Mouse (Mus musculus) myocyte (in vitro differentiated cells): ENCODE results near the gene Ergic1. TPM values are rescaled to one million over a fixed set of nuclear protein-coding genes. Genes with fewer than 3 reads are reported as not detected.
A peak's percentile ranks its signal among the peaks of the same experiment; 100 is the strongest.

Experiments
- H3K27me3 ChIP-seq: one replicate; pipeline ENCODE4 v1.6.1; 2011; ENCODE audit not compliant: control insufficient read depth, insufficient read depth, insufficient read length
- H3K36me3 ChIP-seq: one replicate; pipeline ENCODE4 v1.6.1; 2011; ENCODE audit not compliant: control insufficient read depth, insufficient read depth
- H3K4me2 ChIP-seq: one replicate; pipeline ENCODE4 v1.6.1; 2011; ENCODE audit warnings: low read depth, control low read depth
- H3K4me3 ChIP-seq: one replicate; pipeline ENCODE4 v1.5.1; 2011; ENCODE audit warnings: mild to moderate bottlenecking, control low read depth, moderate library complexity
- H3K79me2 ChIP-seq: one replicate; pipeline ENCODE4 v1.6.1; 2011; ENCODE audit not compliant: control insufficient read depth, insufficient read depth
- H3ac ChIP-seq: one replicate; pipeline ENCODE4 v1.6.1; 2011; ENCODE audit not compliant: control insufficient read depth, insufficient read length
- CEBPB ChIP-seq: IDR thresholded peaks from 2 replicates; pipeline ENCODE4 v1.6.1; 2011; ENCODE audit warnings: mild to moderate bottlenecking, moderate library complexity; ENCODE audit not compliant: poor library complexity, insufficient read depth, severe bottlenecking
- E2F4 ChIP-seq: IDR thresholded peaks from one replicate; pipeline ENCODE4 v1.6.1; 2011; ENCODE audit warnings: mild to moderate bottlenecking, control low read depth, moderate library complexity; ENCODE audit not compliant: insufficient read depth
- MAX ChIP-seq: IDR thresholded peaks from one replicate; pipeline ENCODE4 v1.6.1; 2011; ENCODE audit warnings: low read depth, mild to moderate bottlenecking, control low read depth
- MYOD1 ChIP-seq, 3 experiments: IDR thresholded peaks; one replicate each; pipeline ENCODE4 v1.6.1; 2011; ENCODE audit warnings: control low read depth in 2 of 3, low read depth in 2 of 3, mild to moderate bottlenecking in 2 of 3, moderate library complexity in 1 of 3; ENCODE audit not compliant: insufficient read length in 2 of 3, control insufficient read depth in 1 of 3
- MYOG ChIP-seq, 3 experiments: IDR thresholded peaks; one replicate each; pipeline ENCODE4 v1.6.1; 2011; ENCODE audit warnings: control low read depth in 2 of 3, low read depth in 2 of 3, mild to moderate bottlenecking in 2 of 3; ENCODE audit not compliant: insufficient read length in 2 of 3, control insufficient read depth in 1 of 3, insufficient read depth in 1 of 3
- POLR2A ChIP-seq: IDR thresholded peaks from one replicate; pipeline ENCODE4 v1.6.1; 2011; ENCODE audit warnings: low read depth, mild to moderate bottlenecking, control low read depth, moderate library complexity; ENCODE audit not compliant: insufficient read length
- POLR2AphosphoS2 ChIP-seq: IDR thresholded peaks from one replicate; pipeline ENCODE4 v1.6.1; 2011; ENCODE audit warnings: low read depth, control low read depth; ENCODE audit not compliant: insufficient read length
- REST ChIP-seq: IDR thresholded peaks from one replicate; pipeline ENCODE4 v1.6.1; 2011; ENCODE audit warnings: mild to moderate bottlenecking, control low read depth, moderate library complexity; ENCODE audit not compliant: insufficient read depth, insufficient read length
- SRF ChIP-seq: IDR thresholded peaks from one replicate; pipeline ENCODE4 v1.6.1; 2011; ENCODE audit warnings: low read depth; ENCODE audit not compliant: control insufficient read depth, insufficient read length
- TCF12 ChIP-seq: IDR thresholded peaks from one replicate; pipeline ENCODE4 v1.6.1; 2011; ENCODE audit warnings: mild to moderate bottlenecking, control low read depth; ENCODE audit not compliant: poor library complexity, insufficient read depth, severe bottlenecking
- TCF3 ChIP-seq: IDR thresholded peaks from one replicate; pipeline ENCODE4 v1.6.1; 2011; ENCODE audit warnings: low read depth, control low read depth; ENCODE audit not compliant: insufficient read length
- USF1 ChIP-seq: IDR thresholded peaks from one replicate; pipeline ENCODE4 v1.6.1; 2011; ENCODE audit warnings: low read depth, mild to moderate bottlenecking, control low read depth, moderate library complexity
- polyA plus RNA-seq: library from polyadenylated mRNA; unstranded; fragments of >200 nt; fragmentation: generic; extraction: Trizol; gene quantifications from one replicate; pipeline ENCODE4 v1.2.1, GENCODE M21; 2012; ENCODE audit warnings: missing spikeins

Gene Ergic1
- polyA plus RNA-seq, 1 experiment: 102 TPM

GRCm38 (mm10) chr17:26643993-26644392 is 82.7 kb downstream of the Ergic1 start:
- no peak for TF ChIP-seq MYOD1 (IDR thresholded peaks at IDR 0.05; ENCODE audit: control insufficient read depth in 1 of 3, insufficient read length in 2 of 3, low read depth in 2 of 3)
- no peak for TF ChIP-seq POLR2AphosphoS2
- no peak for TF ChIP-seq CEBPB
- no peak for TF ChIP-seq MYOG (IDR thresholded peaks at IDR 0.05; ENCODE audit: control insufficient read depth in 1 of 3, insufficient read depth in 1 of 3, insufficient read length in 2 of 3, low read depth in 2 of 3)
- TF ChIP-seq E2F4: no peak
- no peak for TF ChIP-seq POLR2A
- TF ChIP-seq USF1: no peak
- no peak for TF ChIP-seq TCF3
- TF ChIP-seq MAX: no peak
- TF ChIP-seq TCF12: no peak
- Histone ChIP-seq H3K4me3 (no peak overlapping the region), H3K27me3 (no peaks in the 10 kb centered on the region), H3ac (no peak overlapping the region), H3K36me3 (peaks cover 36% of the 10 kb centered on the region), H3K79me2 (no peaks in the 10 kb centered on the region), H3K4me2 (no peak overlapping the region)

GRCm38 (mm10) chr17:26644509-26645410 is 83.5 kb downstream of the Ergic1 start:
- Histone ChIP-seq H3ac (no peak overlapping the region), H3K4me3 (no peak overlapping the region), H3K36me3 (peaks cover 31% of the 10 kb centered on the region), H3K4me2 (no peak overlapping the region), H3K79me2 (no peaks in the 10 kb centered on the region), H3K27me3 (no peaks in the 10 kb centered on the region)
- TF ChIP-seq SRF (no peak), REST (no peak), MYOD1 (IDR thresholded peaks at IDR 0.05; ENCODE audit: control insufficient read depth in 1 of 3, insufficient read length in 2 of 3, low read depth in 2 of 3) (peak in 1 of 3 experiments; percentile 6), MAX (no peak), POLR2A (no peak)

DNA sequence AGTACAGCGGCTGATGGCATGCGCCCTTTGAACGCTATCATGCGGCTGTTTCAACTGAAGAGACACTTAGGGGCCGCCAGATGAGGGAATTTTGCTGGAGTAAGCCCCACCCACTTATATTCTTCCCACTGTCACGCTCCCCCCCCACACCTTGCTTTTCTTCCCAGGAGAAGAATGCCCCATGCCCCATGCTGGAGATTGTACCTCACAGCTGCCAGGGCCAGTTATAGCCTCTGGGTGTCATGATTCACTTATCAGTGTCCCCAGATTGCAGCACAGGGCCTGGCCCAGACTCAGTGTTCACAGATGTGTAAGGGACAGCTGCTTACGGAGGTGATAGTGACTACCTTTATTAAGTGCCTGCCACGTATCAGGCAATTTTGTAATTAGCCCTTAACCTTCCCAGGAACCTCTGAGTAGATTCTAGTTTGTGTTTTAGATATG is 84.1 kb downstream of the Ergic1 start:
- H3ac ChIP-seq: no peak overlapping the region
- no peaks in the 10 kb centered on the region for H3K79me2 ChIP-seq
- TF ChIP-seq POLR2A: no peak
- no peak for TF ChIP-seq CEBPB
- TF ChIP-seq E2F4: no peak
- peak in 2 of 3 experiments; percentile 48 to 64 for TF ChIP-seq MYOG (IDR thresholded peaks at IDR 0.05; ENCODE audit: control insufficient read depth in 1 of 3, insufficient read depth in 1 of 3, insufficient read length in 2 of 3, low read depth in 2 of 3)
- no peak for TF ChIP-seq SRF
- TF ChIP-seq TCF12: no peak
- peak in 1 of 3 experiments; percentile 67 for TF ChIP-seq MYOD1 (IDR thresholded peaks at IDR 0.05; ENCODE audit: control insufficient read depth in 1 of 3, insufficient read length in 2 of 3, low read depth in 2 of 3)
- TF ChIP-seq TCF3: no peak
- TF ChIP-seq REST: no peak
- no peak overlapping the region for H3K4me3 ChIP-seq
- peaks cover 24% of the 10 kb centered on the region for H3K36me3 ChIP-seq
- H3K27me3 ChIP-seq: no peaks in the 10 kb centered on the region
- no peak overlapping the region for H3K4me2 ChIP-seq

DNA sequence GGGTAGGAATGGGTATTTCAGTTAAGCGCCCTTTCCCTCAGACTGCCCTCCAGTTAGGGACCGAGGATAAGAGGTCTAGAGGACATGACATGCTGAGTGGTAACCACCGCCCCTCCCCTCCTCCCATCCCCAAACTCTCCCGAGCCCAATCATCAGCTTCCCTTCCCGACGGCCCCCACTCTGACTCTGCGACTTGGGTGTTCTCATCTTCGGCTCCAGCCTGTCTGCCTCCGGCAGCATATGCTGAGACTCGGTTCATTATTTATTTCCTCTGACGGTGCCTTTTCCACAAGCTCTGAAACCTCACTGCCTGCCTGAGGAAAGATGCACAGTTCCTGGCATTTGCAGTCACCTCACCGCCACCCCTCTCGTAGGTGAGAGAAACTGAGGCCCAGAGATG is 86.0 kb downstream of the Ergic1 start:
- TF ChIP-seq MYOD1 (IDR thresholded peaks at IDR 0.05; ENCODE audit: control insufficient read depth in 1 of 3, insufficient read length in 2 of 3, low read depth in 2 of 3) (no peak), POLR2A (no peak), CEBPB (no peak), TCF12 (no peak), MAX (no peak)
- Histone ChIP-seq H3K36me3 (peaks cover 16% of the 10 kb centered on the region), H3K4me2 (no peak overlapping the region), H3K27me3 (no peaks in the 10 kb centered on the region), H3K4me3 (no peak overlapping the region), H3ac (no peak overlapping the region), H3K79me2 (no peaks in the 10 kb centered on the region)

DNA sequence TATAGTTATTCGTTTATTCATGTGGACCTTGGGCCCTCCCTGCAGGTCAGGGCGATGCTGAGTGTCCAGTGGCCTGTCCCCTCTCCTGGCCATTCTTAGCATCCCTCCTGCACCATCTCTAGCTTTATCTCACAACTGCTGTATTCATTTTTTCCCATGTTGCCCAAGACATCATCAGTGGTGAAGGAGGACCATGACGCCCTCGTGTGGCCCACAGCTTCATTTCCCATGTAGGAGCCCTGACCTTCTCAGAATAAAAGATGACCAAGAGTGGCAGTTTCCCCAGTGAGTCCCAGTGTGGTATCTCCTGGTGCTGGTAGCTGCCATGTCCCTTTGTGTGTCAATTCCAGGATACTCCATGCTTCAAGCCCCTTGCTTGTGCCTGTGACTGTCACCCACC is 88.3 kb downstream of the Ergic1 start:
- TF ChIP-seq USF1 (no peak), CEBPB (no peak), POLR2A (no peak), MYOD1 (IDR thresholded peaks at IDR 0.05; ENCODE audit: control insufficient read depth in 1 of 3, insufficient read length in 2 of 3, low read depth in 2 of 3) (no peak), E2F4 (no peak), TCF3 (no peak)
- peaks cover 5% of the 10 kb centered on the region for H3K36me3 ChIP-seq

More for the DNA sequence above, 88.3 kb downstream of the Ergic1 start:
- H3K79me2 ChIP-seq: no peaks in the 10 kb centered on the region
- no peaks in the 10 kb centered on the region for H3K27me3 ChIP-seq
- H3K4me2 ChIP-seq: peak overlapping the region; percentile 18
- no peak overlapping the region for H3ac ChIP-seq
- H3K4me3 ChIP-seq: no peak overlapping the region
